Mouse (Mus musculus): ENCODE results near the gene 4933415F23Rik. TPM values are rescaled to one million over a fixed set of nuclear protein-coding genes. Genes with fewer than 3 reads are reported as not detected.
"Not testable (repeated sequence)": the region's sequence is repeated elsewhere in the genome, so short reads cannot be mapped to it uniquely, and the experiment has no call there.

The 4933415F23Rik gene
- polyA plus RNA-seq (2014; fragmentation: Nextera tagmentation; extraction: Ambion mirVana) = 0.09 TPM in 1 of 2 replicates, not detected in the other

- no peaks in the 10 kb centered on the region for H3K9me3 ChIP-seq (ENCODE audit: control insufficient read depth, low read length)
- no peak within 1 kb of the TSS for H3K4me2 ChIP-seq (ENCODE audit: low read length)
- H3K27ac ChIP-seq (ENCODE audit: low read depth) = no peak within 1 kb of the TSS
- no peaks in the 10 kb centered on the region for H3K4me1 ChIP-seq (replicated peaks; ENCODE audit: control insufficient read depth, insufficient read depth, low read length)
- no peak for DNase-seq (ENCODE audit: low spot score)
- no peak within 1 kb of the TSS for H3K9ac ChIP-seq (ENCODE audit: low read length)
- H3K36me3 ChIP-seq (ENCODE audit: control insufficient read depth, insufficient read depth, low read length) = no peaks in the 10 kb centered on the region
- no peak within 1 kb of the TSS for H3K4me3 ChIP-seq (ENCODE audit: low read depth, low read length)
- no peaks in the 10 kb centered on the region for H3K27me3 ChIP-seq (replicated peaks; ENCODE audit: control insufficient read depth, insufficient read depth, low read length)
- 94% methylated on average over 20 of the region's 20 CpGs for WGBS
- ATAC-seq (replicated peaks; ENCODE audit: low FRiP score, low TSS enrichment, low read depth) = no peak
Measured at GRCm38 (mm10) chr1:23102021-23102420, at the start of gene 4933415F23Rik. Gene 4933415F23Rik, minus strand, starts transcription at chr1:23102253.

GRCm38 (mm10) chr1:23151722-23152121, 49.7 kb upstream of the 4933415F23Rik start:
- no peaks in the 10 kb centered on the region for H3K4me1 ChIP-seq (replicated peaks; ENCODE audit: control insufficient read depth, insufficient read depth, low read length)
- H3K4me2 ChIP-seq (ENCODE audit: low read length) = no peak overlapping the region
- no peak overlapping the region for H3K27ac ChIP-seq (ENCODE audit: low read depth)
- ATAC-seq (replicated peaks; ENCODE audit: low FRiP score, low TSS enrichment, low read depth) = no peak
- no peaks in the 10 kb centered on the region for H3K9me3 ChIP-seq (ENCODE audit: control insufficient read depth, low read length)
- H3K27me3 ChIP-seq (replicated peaks; ENCODE audit: control insufficient read depth, insufficient read depth, low read length) = no peaks in the 10 kb centered on the region
- no peak overlapping the region for H3K4me3 ChIP-seq (ENCODE audit: low read depth, low read length)
- no peak for DNase-seq (ENCODE audit: low spot score)
- WGBS = 85% methylated on average over 1 of the region's 1 CpGs
- H3K9ac ChIP-seq (ENCODE audit: low read length) = no peak overlapping the region
- H3K36me3 ChIP-seq (ENCODE audit: control insufficient read depth, insufficient read depth, low read length) = no peaks in the 10 kb centered on the region

GRCm38 (mm10) chr1:23146198-23146873, 44.3 kb upstream of the 4933415F23Rik start:
- WGBS = 44% methylated on average over 5 of the region's 5 CpGs
- H3K9me3 ChIP-seq (ENCODE audit: control insufficient read depth, low read length) = 0 out of 2 replicates have a peak, but pooled peaks cover 2% of the 10 kb centered on the region
- ATAC-seq (replicated peaks; ENCODE audit: low FRiP score, low TSS enrichment, low read depth) = no peak
- H3K4me3 ChIP-seq (ENCODE audit: low read depth, low read length) = no peak overlapping the region
- H3K4me1 ChIP-seq (replicated peaks; ENCODE audit: control insufficient read depth, insufficient read depth, low read length) = peaks cover 5% of the 10 kb centered on the region; the same call in 1 of the 2 replicates
- no peak overlapping the region for H3K9ac ChIP-seq (ENCODE audit: low read length)
- no peak for DNase-seq (ENCODE audit: low spot score)
- no peaks in the 10 kb centered on the region for H3K36me3 ChIP-seq (ENCODE audit: control insufficient read depth, insufficient read depth, low read length)
- no peak overlapping the region for H3K4me2 ChIP-seq (ENCODE audit: low read length)
- H3K27me3 ChIP-seq (replicated peaks; ENCODE audit: control insufficient read depth, insufficient read depth, low read length) = no peaks in the 10 kb centered on the region
- H3K27ac ChIP-seq (ENCODE audit: low read depth) = no peak overlapping the region

GRCm38 (mm10) chr1:23141121-23141811, 39.2 kb upstream of the 4933415F23Rik start:
- Histone ChIP-seq H3K4me1 (replicated peaks; ENCODE audit: control insufficient read depth, insufficient read depth, low read length) (peaks cover 4% of the 10 kb centered on the region; the same call in 1 of the 2 replicates), H3K27me3 (replicated peaks; ENCODE audit: control insufficient read depth, insufficient read depth, low read length) (no peaks in the 10 kb centered on the region), H3K27ac (ENCODE audit: low read depth) (no peak overlapping the region), H3K36me3 (ENCODE audit: control insufficient read depth, insufficient read depth, low read length) (no peaks in the 10 kb centered on the region), H3K4me2 (ENCODE audit: low read length) (no peak overlapping the region), H3K9ac (ENCODE audit: low read length) (no peak overlapping the region), H3K9me3 (ENCODE audit: control insufficient read depth, low read length) (0 out of 2 replicates have a peak, but pooled peaks cover 2% of the 10 kb centered on the region), H3K4me3 (ENCODE audit: low read depth, low read length) (no peak overlapping the region)
- DNase-seq (ENCODE audit: low spot score) (no peak), ATAC-seq (replicated peaks; ENCODE audit: low FRiP score, low TSS enrichment, low read depth) (no peak)
- WGBS = 83% methylated on average over 10 of the region's 10 CpGs

GRCm38 (mm10) chr1:23140530-23140929, 38.5 kb upstream of the 4933415F23Rik start:
- not testable (repeated sequence) for DNase-seq (ENCODE audit: low spot score)

GRCm38 (mm10) chr1:23120901-23121300, 18.8 kb upstream of the 4933415F23Rik start:
- Histone ChIP-seq H3K4me1 (replicated peaks; ENCODE audit: control insufficient read depth, insufficient read depth, low read length) (no peaks in the 10 kb centered on the region; the same call in 1 of the 2 replicates), H3K36me3 (ENCODE audit: control insufficient read depth, insufficient read depth, low read length) (no peaks in the 10 kb centered on the region), H3K9me3 (ENCODE audit: control insufficient read depth, low read length) (no peaks in the 10 kb centered on the region), H3K27me3 (replicated peaks; ENCODE audit: control insufficient read depth, insufficient read depth, low read length) (no peaks in the 10 kb centered on the region), H3K4me3 (ENCODE audit: low read depth, low read length) (no peak overlapping the region), H3K9ac (ENCODE audit: low read length) (no peak overlapping the region), H3K27ac (ENCODE audit: low read depth) (no peak overlapping the region), H3K4me2 (ENCODE audit: low read length) (no peak overlapping the region)
- WGBS = 59% methylated on average over 4 of the region's 4 CpGs
- DNase-seq (ENCODE audit: low spot score) (no peak), ATAC-seq (replicated peaks; ENCODE audit: low FRiP score, low TSS enrichment, low read depth) (no peak)

More at GRCm38 (mm10) chr1:23140530-23140929, 38.5 kb upstream of the 4933415F23Rik start:
- not testable (repeated sequence) for H3K9me3 ChIP-seq (ENCODE audit: control insufficient read depth, low read length); H3K36me3 ChIP-seq (ENCODE audit: control insufficient read depth, insufficient read depth, low read length); H3K4me3 ChIP-seq (ENCODE audit: low read depth, low read length); H3K9ac ChIP-seq (ENCODE audit: low read length); H3K4me1 ChIP-seq (replicated peaks; ENCODE audit: control insufficient read depth, insufficient read depth, low read length); ATAC-seq (replicated peaks; ENCODE audit: low FRiP score, low TSS enrichment, low read depth); H3K4me2 ChIP-seq (ENCODE audit: low read length); H3K27ac ChIP-seq (ENCODE audit: low read depth); H3K27me3 ChIP-seq (replicated peaks; ENCODE audit: control insufficient read depth, insufficient read depth, low read length)
- WGBS = 0% methylated on average over 1 of the region's 1 CpGs

GRCm38 (mm10) chr1:23119406-23119805, 17.4 kb upstream of the 4933415F23Rik start:
- Histone ChIP-seq H3K4me3 (ENCODE audit: low read depth, low read length) (no peak overlapping the region), H3K9ac (ENCODE audit: low read length) (no peak overlapping the region), H3K27me3 (replicated peaks; ENCODE audit: control insufficient read depth, insufficient read depth, low read length) (no peaks in the 10 kb centered on the region), H3K36me3 (ENCODE audit: control insufficient read depth, insufficient read depth, low read length) (no peaks in the 10 kb centered on the region), H3K27ac (ENCODE audit: low read depth) (no peak overlapping the region), H3K4me1 (replicated peaks; ENCODE audit: control insufficient read depth, insufficient read depth, low read length) (no peaks in the 10 kb centered on the region; the same call in 1 of the 2 replicates), H3K9me3 (ENCODE audit: control insufficient read depth, low read length) (no peaks in the 10 kb centered on the region), H3K4me2 (ENCODE audit: low read length) (no peak overlapping the region)
- DNase-seq (ENCODE audit: low spot score) (no peak), ATAC-seq (replicated peaks; ENCODE audit: low FRiP score, low TSS enrichment, low read depth) (no peak)
- WGBS = 63% methylated on average over 4 of the region's 4 CpGs

GRCm38 (mm10) chr1:23117423-23117822, 15.4 kb upstream of the 4933415F23Rik start:
- Histone ChIP-seq H3K4me2 (ENCODE audit: low read length) (no peak overlapping the region), H3K27me3 (replicated peaks; ENCODE audit: control insufficient read depth, insufficient read depth, low read length) (no peaks in the 10 kb centered on the region), H3K36me3 (ENCODE audit: control insufficient read depth, insufficient read depth, low read length) (no peaks in the 10 kb centered on the region), H3K9me3 (ENCODE audit: control insufficient read depth, low read length) (no peaks in the 10 kb centered on the region), H3K4me1 (replicated peaks; ENCODE audit: control insufficient read depth, insufficient read depth, low read length) (no peaks in the 10 kb centered on the region; the same call in 1 of the 2 replicates), H3K4me3 (ENCODE audit: low read depth, low read length) (no peak overlapping the region), H3K27ac (ENCODE audit: low read depth) (no peak overlapping the region), H3K9ac (ENCODE audit: low read length) (no peak overlapping the region)
- 52% methylated on average over 3 of the region's 3 CpGs for WGBS
- ATAC-seq (replicated peaks; ENCODE audit: low FRiP score, low TSS enrichment, low read depth) (no peak), DNase-seq (ENCODE audit: low spot score) (no peak)
